Mouse (Mus musculus) heart, embryonic 14.5 days (tissue): ENCODE results near the gene Nanos1. TPM values are rescaled to one million over a fixed set of nuclear protein-coding genes. Genes with fewer than 3 reads are reported as not detected.

Experiments used
- ATAC-seq: fragments of 200-750 bp; cut with Nextera tagmentation; 2 replicates; pipeline ENCODE4 v1.8.0; 2017; ENCODE audit warnings: low read depth, moderate TSS enrichment; ENCODE audit not compliant: insufficient number of reproducible peaks, insufficient read depth, low FRiP score
- H3K27ac ChIP-seq, 2 experiments: fragments of 200-500 bp in 1 of 2; fragments of 300-500 bp in 1 of 2; sonication (generic) in 1 of 2; replicated peaks in 1 of 2; 2 replicates each; pipeline ENCODE4 v1.5.1; 2012 to 2014; ENCODE audit warnings: low read depth in 2 of 2, low read length in 2 of 2, control low read depth in 1 of 2, mild to moderate bottlenecking in 1 of 2, mixed read lengths in 1 of 2; ENCODE audit not compliant: control insufficient read depth in 1 of 2, insufficient read depth in 1 of 2
- H3K27me3 ChIP-seq: fragments of 300-500 bp; sonication (generic); 2 replicates; pipeline ENCODE4 v1.6.1; 2014; ENCODE audit warnings: mild to moderate bottlenecking, low read length, control low read depth; ENCODE audit not compliant: control insufficient read depth, insufficient read depth
- H3K36me3 ChIP-seq: fragments of 300-500 bp; sonication (generic); 2 replicates; pipeline ENCODE4 v1.6.1; 2014; ENCODE audit warnings: mild to moderate bottlenecking, control low read depth, low read length, mixed read lengths; ENCODE audit not compliant: control insufficient read depth, insufficient read depth
- H3K4me1 ChIP-seq, 2 experiments: fragments of 200-500 bp in 1 of 2; fragments of 300-500 bp in 1 of 2; sonication (generic) in 1 of 2; 2 replicates each; pipeline ENCODE4 v1.6.1; 2012 to 2014; ENCODE audit warnings: low read length in 2 of 2, control low read depth in 1 of 2, mixed read lengths in 1 of 2; ENCODE audit not compliant: control insufficient read depth in 2 of 2, insufficient read depth in 2 of 2
- H3K4me2 ChIP-seq: fragments of 300-500 bp; sonication (generic); 2 replicates; pipeline ENCODE4 v1.6.1; 2014; ENCODE audit warnings: mild to moderate bottlenecking, low read length
- H3K4me3 ChIP-seq, 2 experiments: fragments of 200-500 bp in 1 of 2; fragments of 300-500 bp in 1 of 2; sonication (generic) in 1 of 2; 2 replicates each; pipeline ENCODE4 v1.5.1; 2012 to 2014; ENCODE audit warnings: low read length in 2 of 2, mild to moderate bottlenecking in 2 of 2, control low read depth in 1 of 2, low read depth in 1 of 2, moderate library complexity in 1 of 2; ENCODE audit not compliant: control insufficient read depth in 1 of 2, insufficient read depth in 1 of 2
- H3K9ac ChIP-seq: fragments of 300-500 bp; sonication (generic); 2 replicates; pipeline ENCODE4 v1.6.1; 2014; ENCODE audit warnings: mild to moderate bottlenecking, low read length
- H3K9me3 ChIP-seq: fragments of 300-500 bp; sonication (generic); 2 replicates; pipeline ENCODE4 v1.6.1; 2016; ENCODE audit warnings: low read length, control low read depth; ENCODE audit not compliant: control insufficient read depth
- WGBS: fragments of 180-500 bp; shearing (Covaris S2); extraction: QIAGEN DNeasy Blood & Tissue Kit; methylation state at CpG from one replicate; pipeline ENCODE4 v1.1.7; 2014; 5-methylcytosine and 5-hydroxymethylcytosine counted together
- polyA plus RNA-seq: library from polyadenylated mRNA; unstranded; fragments of >200 nt; fragmentation: Nextera tagmentation; extraction: Ambion mirVana; gene quantifications from 2 replicates; pipeline ENCODE4 v1.2.1, GENCODE M21; 2014

The Nanos1 gene
- polyA plus RNA-seq, 1 experiment from 2014 or later: 0.86 TPM

DNA sequence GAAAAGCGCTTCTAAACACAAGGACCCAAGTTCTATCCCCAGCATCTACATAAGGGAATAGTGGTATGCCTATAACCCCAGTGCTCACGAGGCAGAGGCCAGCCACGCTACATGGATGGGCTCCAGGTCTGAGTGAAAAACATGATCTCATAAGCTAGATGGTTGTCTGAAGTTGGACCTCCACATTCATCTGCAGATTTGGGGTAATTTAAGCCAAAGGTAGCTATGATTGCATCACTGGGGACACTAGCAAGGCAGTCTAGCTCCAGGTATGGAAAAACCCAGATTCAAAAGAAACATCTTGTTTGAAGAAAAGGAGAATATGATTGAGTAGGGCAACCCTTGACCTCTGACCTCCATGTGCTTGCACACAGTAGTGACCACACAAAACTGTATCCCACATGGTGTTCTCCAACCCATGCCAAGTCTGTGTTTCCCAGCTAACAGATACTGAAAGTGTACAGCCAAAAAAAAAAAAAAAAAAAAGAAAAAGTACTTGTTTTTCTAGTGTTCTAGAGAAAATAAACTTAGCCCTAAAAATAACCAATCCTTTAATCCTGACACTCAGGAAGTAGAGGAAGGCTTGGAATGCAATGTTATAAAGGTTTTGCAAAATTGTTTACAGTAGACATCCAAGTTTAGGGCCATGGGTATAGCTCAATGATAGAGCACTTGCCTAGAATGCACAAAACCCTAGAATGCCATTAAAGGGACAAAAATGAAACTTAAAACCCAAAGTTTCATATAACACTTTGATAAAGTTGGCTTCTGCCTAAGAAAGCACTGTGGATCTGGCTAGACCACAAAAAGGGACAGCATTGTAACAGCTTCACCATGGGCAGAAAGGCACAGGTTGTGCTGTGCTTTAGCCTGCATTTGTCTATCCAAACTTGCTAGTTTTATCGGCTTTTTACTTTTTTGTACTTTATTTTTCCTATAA, 3.4 kb downstream of the Nanos1 start:
- Histone ChIP-seq H3K4me3 (no peak overlapping the region), H3K9me3 (no peaks in the 10 kb centered on the region), H3K36me3 (peaks cover 50% of the 10 kb centered on the region), H3K27ac (no peak overlapping the region), H3K4me1 (peaks cover 2 to 14% of the 10 kb centered on the region in 2 experiments; a peak in 2 of 4 replicates), H3K9ac (no peak overlapping the region), H3K27me3 (peaks cover 7% of the 10 kb centered on the region; the same call in 1 of the 2 replicates), H3K4me2 (no peak overlapping the region)
- 71% methylated on average over 4 of the region's 4 CpGs for WGBS
- no peak for ATAC-seq

DNA sequence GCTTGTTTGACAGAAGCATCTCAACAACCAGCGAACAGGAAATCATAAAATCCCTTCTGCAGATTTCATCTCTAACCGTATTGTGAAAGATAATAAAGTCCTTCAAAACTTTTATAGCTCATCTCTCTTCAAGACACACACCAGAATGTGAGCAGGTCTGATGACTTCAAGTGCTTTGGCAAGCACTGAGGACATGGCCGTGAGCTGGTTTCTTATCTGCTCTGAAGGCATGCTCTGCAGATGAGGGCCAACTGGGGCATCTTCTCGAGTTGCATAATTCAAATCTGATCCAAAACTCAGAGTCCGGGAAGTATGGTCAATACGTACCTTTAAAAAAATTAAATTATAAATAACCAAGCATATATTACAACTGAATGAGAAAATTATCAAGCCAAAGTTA, 17.6 kb downstream of the Nanos1 start:
- H3K4me2 ChIP-seq: no peak overlapping the region
- H3K27me3 ChIP-seq: no peaks in the 10 kb centered on the region
- H3K9me3 ChIP-seq: no peaks in the 10 kb centered on the region
- no peak overlapping the region for H3K27ac ChIP-seq
- H3K4me3 ChIP-seq: no peak overlapping the region
- H3K36me3 ChIP-seq: peaks cover 96% of the 10 kb centered on the region
- H3K9ac ChIP-seq: no peak overlapping the region
- no peak for ATAC-seq
- 71% methylated on average over 6 of the region's 6 CpGs for WGBS
- no peaks in the 10 kb centered on the region for H3K4me1 ChIP-seq

DNA sequence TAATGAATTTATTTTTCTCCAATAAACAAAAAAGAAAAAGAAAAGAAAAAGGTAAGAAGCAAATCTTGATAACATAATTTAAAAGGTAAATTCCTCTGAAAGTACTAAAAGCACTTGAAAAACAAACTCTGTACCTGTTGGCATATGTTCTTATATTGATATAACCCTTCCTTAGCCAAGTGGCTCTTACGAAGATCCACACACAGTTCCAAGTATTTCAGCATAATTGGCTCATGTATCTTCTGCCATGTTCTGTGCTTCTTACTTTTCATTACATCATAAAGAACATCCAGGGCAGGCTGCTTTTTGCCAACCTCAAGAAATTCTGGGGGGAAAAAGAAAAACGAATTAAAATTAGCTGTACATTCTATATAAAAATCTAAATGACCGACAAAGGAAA, 26.2 kb downstream of the Nanos1 start:
- Histone ChIP-seq H3K4me2 (no peak overlapping the region), H3K9ac (no peak overlapping the region), H3K27ac (no peak overlapping the region), H3K4me1 (peaks cover 2 to 12% of the 10 kb centered on the region in 2 experiments), H3K4me3 (no peak overlapping the region), H3K9me3 (no peaks in the 10 kb centered on the region), H3K36me3 (peaks cover 53% of the 10 kb centered on the region), H3K27me3 (no peaks in the 10 kb centered on the region)
- no peak for ATAC-seq
- WGBS: 88% methylated on average over 3 of the region's 3 CpGs

DNA sequence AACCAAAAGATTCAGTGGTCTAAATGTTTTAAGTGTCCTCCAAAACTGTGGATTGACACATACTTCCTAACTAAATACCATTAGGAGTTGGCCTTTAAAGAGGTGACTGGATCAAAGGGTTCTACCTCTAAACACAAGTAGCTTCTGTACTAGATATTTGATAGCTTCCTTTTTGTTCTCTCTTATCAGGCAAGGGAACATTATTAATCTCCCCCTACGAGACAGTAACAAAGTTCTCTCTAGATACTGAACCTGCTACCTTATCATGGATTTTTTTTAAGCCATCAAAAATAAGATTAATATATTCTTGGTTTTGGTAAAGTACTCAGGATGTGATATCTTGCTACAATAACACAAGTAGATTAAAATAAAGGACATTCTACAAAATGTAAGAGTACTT, 28.9 kb downstream of the Nanos1 start:
- peaks cover 31% of the 10 kb centered on the region for H3K36me3 ChIP-seq
- no peaks in the 10 kb centered on the region for H3K9me3 ChIP-seq
- H3K27ac ChIP-seq: no peak overlapping the region
- peaks cover 2 to 23% of the 10 kb centered on the region in 2 experiments for H3K4me1 ChIP-seq
- H3K27me3 ChIP-seq: no peaks in the 10 kb centered on the region
- no peak overlapping the region for H3K4me2 ChIP-seq
- H3K4me3 ChIP-seq: no peak overlapping the region
- ATAC-seq: no peak
- 17% methylated on average over 1 of the region's 1 CpGs for WGBS
- H3K9ac ChIP-seq: no peak overlapping the region

DNA sequence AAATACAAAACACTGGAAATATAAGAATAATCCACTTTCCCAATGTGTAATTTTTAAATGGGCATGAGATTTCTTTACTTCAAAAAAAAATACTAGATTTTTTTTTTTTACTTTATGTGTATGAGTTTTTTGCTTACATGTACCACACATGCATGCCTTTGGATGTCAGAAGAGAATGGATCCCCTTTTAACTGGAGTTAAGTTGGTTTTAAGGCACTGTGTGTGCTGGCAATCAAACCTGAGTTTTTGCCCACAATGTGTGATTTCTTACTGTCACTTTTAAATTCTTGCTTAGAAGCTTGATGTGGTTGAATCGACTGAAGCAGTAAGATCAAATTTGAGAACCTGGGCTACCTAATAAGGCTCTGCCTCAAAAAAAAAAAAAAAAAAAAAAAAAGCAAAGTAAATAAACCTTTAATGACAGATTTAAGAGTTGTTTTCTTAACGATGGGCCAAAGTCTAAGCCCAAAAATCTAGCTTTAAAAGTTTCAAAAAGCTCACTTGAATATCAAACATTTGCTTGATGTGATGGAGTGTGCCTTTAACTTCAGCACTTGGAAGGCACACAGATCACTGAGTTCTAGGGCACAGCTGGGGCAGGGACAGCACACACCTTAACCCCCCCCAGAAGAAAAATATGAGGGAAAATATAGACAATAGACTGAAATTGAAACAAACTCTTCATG, 31.8 kb downstream of the Nanos1 start:
- Histone ChIP-seq H3K4me2 (peak overlapping the region; percentile 74), H3K27me3 (no peaks in the 10 kb centered on the region), H3K9me3 (no peaks in the 10 kb centered on the region), H3K4me1 (peaks cover 2 to 23% of the 10 kb centered on the region in 2 experiments), H3K9ac (0 out of 2 replicates have a peak overlapping the region, but pooled peaks have one; percentile 6), H3K36me3 (0 out of 2 replicates have a peak, but pooled peaks cover 5% of the 10 kb centered on the region), H3K4me3 (no peak overlapping the region), H3K27ac (no peak overlapping the region)
- 59% methylated on average over 2 of the region's 2 CpGs for WGBS
- ATAC-seq: no peak

DNA sequence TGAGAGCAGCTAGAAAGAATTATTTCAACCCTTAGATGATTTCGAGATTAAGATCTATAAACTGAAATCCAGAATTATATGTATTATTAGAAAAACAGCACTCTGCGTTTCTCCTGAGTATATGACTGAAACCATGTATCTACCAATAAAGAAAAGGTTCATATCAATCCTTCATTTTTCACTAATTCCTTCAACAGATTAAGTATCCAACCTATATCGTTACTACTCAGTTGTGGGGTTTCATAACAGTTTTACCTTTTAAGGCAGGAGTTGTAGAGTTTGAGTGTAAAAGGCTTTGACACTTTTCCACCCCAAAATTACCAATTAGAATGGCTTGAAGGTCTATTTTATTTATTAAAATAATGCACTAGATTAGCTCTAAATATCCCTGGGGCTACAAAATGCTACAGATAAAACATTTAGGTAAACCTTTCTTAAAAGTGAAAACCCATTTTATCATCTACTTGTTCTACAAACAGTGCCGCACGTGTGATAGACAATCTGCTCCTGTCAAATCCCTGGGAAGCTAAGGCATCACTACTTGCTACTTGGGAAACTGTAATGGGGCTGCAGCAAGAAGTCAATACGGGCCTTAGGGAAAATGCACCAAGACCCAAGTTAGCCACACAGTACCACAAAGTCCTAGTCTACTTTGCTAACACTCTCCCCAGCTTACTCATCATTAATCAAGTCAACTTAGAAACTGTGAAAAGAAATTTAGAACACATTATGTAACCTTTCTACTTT, 32.6 kb downstream of the Nanos1 start:
- H3K4me3 ChIP-seq: peak overlapping the region; percentile 8 to 100; a peak in 3 of 4 replicates
- H3K9me3 ChIP-seq: no peaks in the 10 kb centered on the region
- H3K27me3 ChIP-seq: no peaks in the 10 kb centered on the region
- no peak for ATAC-seq
- H3K4me1 ChIP-seq: peaks cover 2 to 19% of the 10 kb centered on the region in 2 experiments
- WGBS: 39% methylated on average over 6 of the region's 6 CpGs
- H3K36me3 ChIP-seq: 0 out of 2 replicates have a peak, but pooled peaks cover 5% of the 10 kb centered on the region
- peak overlapping the region; percentile 100 for H3K9ac ChIP-seq
- H3K4me2 ChIP-seq: peak overlapping the region; percentile 74
- no peak overlapping the region for H3K27ac ChIP-seq

DNA sequence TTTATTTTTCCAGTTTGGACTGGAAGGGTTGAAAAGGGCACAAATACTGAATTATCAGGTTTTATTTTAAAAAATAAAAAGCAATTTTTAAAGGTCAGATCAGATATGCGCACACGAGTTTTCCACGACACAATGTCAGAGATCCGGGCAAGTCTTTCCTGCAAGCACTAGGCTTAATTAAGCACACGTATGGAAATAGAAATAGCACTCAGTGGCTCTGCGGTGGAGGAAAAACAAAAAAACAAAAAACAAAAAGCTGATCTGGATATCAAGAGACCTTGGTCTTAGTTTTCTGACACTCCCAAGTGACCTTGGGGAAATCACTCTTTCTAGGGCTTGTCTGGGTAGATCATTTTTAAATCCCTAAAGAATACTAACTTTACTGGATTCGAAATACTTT, 33.7 kb downstream of the Nanos1 start:
- WGBS: under 1% methylated on average over 7 of the region's 7 CpGs
- Histone ChIP-seq H3K27me3 (no peaks in the 10 kb centered on the region), H3K36me3 (no peaks in the 10 kb centered on the region), H3K9ac (peak overlapping the region; percentile 100), H3K9me3 (no peaks in the 10 kb centered on the region), H3K27ac (peak overlapping the region; percentile 93 to 99), H3K4me2 (peak overlapping the region; percentile 74), H3K4me3 (peak overlapping the region; percentile 85 to 100), H3K4me1 (peaks cover 2 to 19% of the 10 kb centered on the region in 2 experiments)
- no peak for ATAC-seq
